Mouse (Mus musculus) testis, adult 2 months (tissue): ENCODE data around the gene Itpkb. TPM values are rescaled to one million over a fixed set of nuclear protein-coding genes. Genes with fewer than 3 reads are reported as not detected.

Experiments used
- H3K27ac ChIP-seq: fragments of 200-500 bp; 2 replicates; pipeline ENCODE4 v1.5.1; 2012; ENCODE audit warnings: low read depth, low read length; ENCODE audit not compliant: control insufficient read depth, insufficient read depth
- H3K27me3 ChIP-seq: fragments of 200-500 bp; 2 replicates; pipeline ENCODE4 v1.6.1; 2012; ENCODE audit warnings: mild to moderate bottlenecking, low read length, moderate library complexity; ENCODE audit not compliant: control insufficient read depth, insufficient read depth
- H3K36me3 ChIP-seq: fragments of 200-500 bp; 2 replicates; pipeline ENCODE4 v1.6.1; 2012; ENCODE audit warnings: mild to moderate bottlenecking, low read length; ENCODE audit not compliant: control insufficient read depth, insufficient read depth
- H3K4me1 ChIP-seq: fragments of 200-500 bp; 2 replicates; pipeline ENCODE4 v1.6.1; 2012; ENCODE audit warnings: low read length; ENCODE audit not compliant: control insufficient read depth, insufficient read depth
- H3K4me3 ChIP-seq: fragments of 200-500 bp; 2 replicates; pipeline ENCODE4 v1.5.1; 2012; ENCODE audit warnings: low read depth, mild to moderate bottlenecking, low read length, moderate library complexity, mixed read lengths; ENCODE audit not compliant: control insufficient read depth
- CTCF ChIP-seq: fragments of 200-500 bp; IDR thresholded peaks from 2 replicates; pipeline ENCODE4 v1.5.1; 2012; ENCODE audit warnings: low read depth, mild to moderate bottlenecking, inconsistent platforms, low read length, moderate library complexity; ENCODE audit not compliant: control insufficient read depth, insufficient read depth, insufficient replicate concordance
- POLR2A ChIP-seq: fragments of 200-500 bp; IDR thresholded peaks from 2 replicates; pipeline ENCODE4 v1.6.1; 2012; ENCODE audit warnings: low read depth, mild to moderate bottlenecking, inconsistent platforms, low read length, moderate library complexity; ENCODE audit not compliant: control insufficient read depth
- polyA plus RNA-seq: library from polyadenylated mRNA; depleted of rRNA; stranded (reverse); fragments of >200 nt; gene quantifications from 2 replicates; pipeline ENCODE4 v1.2.3, GENCODE M21; 2012

The Itpkb gene
- polyA plus RNA-seq, 1 experiment, result 9.9 TPM

GRCm38 (mm10) chr1:180423931-180424330 is 93.6 kb downstream of the Itpkb start:
- Histone ChIP-seq H3K4me1 (peaks cover 15% of the 10 kb centered on the region), H3K36me3 (no peaks in the 10 kb centered on the region), H3K27ac (no peak overlapping the region), H3K4me3 (no peak overlapping the region), H3K27me3 (no peaks in the 10 kb centered on the region)
- TF ChIP-seq POLR2A (no peak), CTCF (no peak)

- Histone ChIP-seq H3K36me3 (no peaks in the 10 kb centered on the region), H3K4me3 (no peak overlapping the region), H3K27ac (no peak overlapping the region), H3K4me1 (peaks cover 8% of the 10 kb centered on the region), H3K27me3 (no peaks in the 10 kb centered on the region)
- TF ChIP-seq POLR2A (no peak), CTCF (no peak)
Observed at GRCm38 (mm10) chr1:180426405-180426804, 96.1 kb downstream of the Itpkb start.

GRCm38 (mm10) chr1:180427685-180428084 is 97.4 kb downstream of the Itpkb start:
- H3K27ac ChIP-seq, result no peak overlapping the region
- no peaks in the 10 kb centered on the region; the same call in 1 of the 2 replicates for H3K27me3 ChIP-seq
- H3K4me1 ChIP-seq, result peaks cover 2% of the 10 kb centered on the region
- no peaks in the 10 kb centered on the region for H3K36me3 ChIP-seq
- TF ChIP-seq POLR2A (no peak), CTCF (no peak)
- H3K4me3 ChIP-seq, result no peak overlapping the region

GRCm38 (mm10) chr1:180428101-180428712 is 97.9 kb downstream of the Itpkb start:
- Histone ChIP-seq H3K4me1 (peaks cover 6% of the 10 kb centered on the region), H3K27me3 (no peaks in the 10 kb centered on the region; the same call in 1 of the 2 replicates), H3K36me3 (no peaks in the 10 kb centered on the region), H3K4me3 (no peak overlapping the region), H3K27ac (no peak overlapping the region)
- no peak for TF ChIP-seq POLR2A
- TF ChIP-seq CTCF, result peak; percentile 94

- H3K4me1 ChIP-seq, result peaks cover 8% of the 10 kb centered on the region
- no peaks in the 10 kb centered on the region for H3K36me3 ChIP-seq
- no peak overlapping the region for H3K4me3 ChIP-seq
- H3K27me3 ChIP-seq, result no peaks in the 10 kb centered on the region; the same call in 1 of the 2 replicates
- no peak overlapping the region for H3K27ac ChIP-seq
- TF ChIP-seq CTCF (no peak), POLR2A (no peak)
Observed at GRCm38 (mm10) chr1:180428871-180429270, 98.6 kb downstream of the Itpkb start.

- Histone ChIP-seq H3K4me3 (no peak overlapping the region), H3K4me1 (peaks cover 14% of the 10 kb centered on the region), H3K27me3 (no peaks in the 10 kb centered on the region; the same call in 1 of the 2 replicates), H3K36me3 (no peaks in the 10 kb centered on the region), H3K27ac (no peak overlapping the region)
- TF ChIP-seq POLR2A, result no peak
- TF ChIP-seq CTCF, result no peak
Observed at GRCm38 (mm10) chr1:180429819-180430218, 99.5 kb downstream of the Itpkb start.

GRCm38 (mm10) chr1:180431833-180432232 is 101.5 kb downstream of the Itpkb start:
- H3K4me1 ChIP-seq, result peaks cover 16% of the 10 kb centered on the region
- H3K27me3 ChIP-seq, result no peaks in the 10 kb centered on the region; the same call in 1 of the 2 replicates
- no peak overlapping the region for H3K27ac ChIP-seq
- no peaks in the 10 kb centered on the region for H3K36me3 ChIP-seq
- no peak overlapping the region for H3K4me3 ChIP-seq
- TF ChIP-seq CTCF (no peak), POLR2A (no peak)

GRCm38 (mm10) chr1:180433098-180433538 is 102.8 kb downstream of the Itpkb start:
- Histone ChIP-seq H3K27ac (no peak overlapping the region), H3K36me3 (no peaks in the 10 kb centered on the region), H3K4me1 (peaks cover 16% of the 10 kb centered on the region), H3K4me3 (no peak overlapping the region; the same call in 1 of the 2 replicates), H3K27me3 (no peaks in the 10 kb centered on the region; the same call in 1 of the 2 replicates)
- no peak for TF ChIP-seq CTCF
- TF ChIP-seq POLR2A, result no peak
